Mouse (Mus musculus) heart, postnatal 0 days (tissue): ENCODE measurements around the gene Plb1. TPM values are rescaled to one million over a fixed set of nuclear protein-coding genes. Genes with fewer than 3 reads are reported as not detected.

ENCODE experiments used
- ATAC-seq: fragments of 200-750 bp; cut with Nextera tagmentation; 2 replicates; pipeline ENCODE4 v1.8.0; 2017; ENCODE audit warnings: low read depth, moderate number of reproducible peaks, moderate library complexity; ENCODE audit not compliant: insufficient read depth
- DNase-seq: peaks from one replicate; pipeline ENCODE4 v3.0.0-alpha.2; 2016; ENCODE audit warnings: low spot score
- H3K27ac ChIP-seq: fragments of 300-500 bp; sonication (generic); 2 replicates; pipeline ENCODE4 v1.5.1; 2014; ENCODE audit warnings: low read depth, mild to moderate bottlenecking
- H3K27me3 ChIP-seq: fragments of 300-500 bp; sonication (generic); 2 replicates; pipeline ENCODE4 v1.6.1; 2014; ENCODE audit warnings: low read length, mixed read lengths; ENCODE audit not compliant: control insufficient read depth, insufficient read depth
- H3K36me3 ChIP-seq: fragments of 300-500 bp; sonication (generic); replicated peaks from 2 replicates; pipeline ENCODE4 v1.6.1; 2014; ENCODE audit warnings: low read length, mixed read lengths; ENCODE audit not compliant: control insufficient read depth, insufficient read depth
- H3K4me1 ChIP-seq: fragments of 300-500 bp; sonication (generic); 2 replicates; pipeline ENCODE4 v1.6.1; 2014; ENCODE audit warnings: antibody characterized with exemption; ENCODE audit not compliant: control insufficient read depth, insufficient read depth
- H3K4me2 ChIP-seq: fragments of 300-500 bp; sonication (generic); 2 replicates; pipeline ENCODE4 v1.6.1; 2014; ENCODE audit warnings: low read depth, mild to moderate bottlenecking, low read length, moderate library complexity
- H3K4me3 ChIP-seq: fragments of 300-500 bp; sonication (generic); 2 replicates; pipeline ENCODE4 v1.5.1; 2014; ENCODE audit warnings: low read depth, low read length
- H3K9ac ChIP-seq: fragments of 300-500 bp; sonication (generic); replicated peaks from 2 replicates; pipeline ENCODE4 v1.6.1; 2014; ENCODE audit warnings: low read depth, low read length, mixed read lengths
- H3K9me3 ChIP-seq: fragments of 300-500 bp; sonication (generic); replicated peaks from 2 replicates; pipeline ENCODE4 v1.6.1; 2016; ENCODE audit warnings: low read length; ENCODE audit not compliant: control insufficient read depth
- CTCF ChIP-seq: IDR thresholded peaks from 2 replicates; pipeline ENCODE4 v1.5.1; 2016; ENCODE audit warnings: antibody characterized with exemption, control low read depth, low read depth
- EP300 ChIP-seq: IDR thresholded peaks from 2 replicates; pipeline ENCODE4 v1.6.1; 2016; ENCODE audit warnings: antibody characterized with exemption, low read depth
- WGBS: fragments of 180-500 bp; shearing (Covaris S2); extraction: QIAGEN DNeasy Blood & Tissue Kit; methylation state at CpG from one replicate; pipeline ENCODE4 v1.1.7; 2014; 5-methylcytosine and 5-hydroxymethylcytosine counted together
- polyA plus RNA-seq: library from polyadenylated mRNA; unstranded; fragments of >200 nt; fragmentation: Nextera tagmentation; extraction: Ambion mirVana; gene quantifications from 2 replicates; pipeline ENCODE4 v1.2.1, GENCODE M21; 2015
- total RNA-seq: library from RNA; depleted of rRNA; stranded (reverse); fragments of >200 nt; gene quantifications from 2 replicates; pipeline ENCODE4 v1.2.3, GENCODE M21; 2014; ENCODE audit warnings: low replicate concordance

The Plb1 gene
- total and polyA plus RNA-seq, 2 experiments from 2014 or later = 1.4 to 2.8 TPM

DNA sequence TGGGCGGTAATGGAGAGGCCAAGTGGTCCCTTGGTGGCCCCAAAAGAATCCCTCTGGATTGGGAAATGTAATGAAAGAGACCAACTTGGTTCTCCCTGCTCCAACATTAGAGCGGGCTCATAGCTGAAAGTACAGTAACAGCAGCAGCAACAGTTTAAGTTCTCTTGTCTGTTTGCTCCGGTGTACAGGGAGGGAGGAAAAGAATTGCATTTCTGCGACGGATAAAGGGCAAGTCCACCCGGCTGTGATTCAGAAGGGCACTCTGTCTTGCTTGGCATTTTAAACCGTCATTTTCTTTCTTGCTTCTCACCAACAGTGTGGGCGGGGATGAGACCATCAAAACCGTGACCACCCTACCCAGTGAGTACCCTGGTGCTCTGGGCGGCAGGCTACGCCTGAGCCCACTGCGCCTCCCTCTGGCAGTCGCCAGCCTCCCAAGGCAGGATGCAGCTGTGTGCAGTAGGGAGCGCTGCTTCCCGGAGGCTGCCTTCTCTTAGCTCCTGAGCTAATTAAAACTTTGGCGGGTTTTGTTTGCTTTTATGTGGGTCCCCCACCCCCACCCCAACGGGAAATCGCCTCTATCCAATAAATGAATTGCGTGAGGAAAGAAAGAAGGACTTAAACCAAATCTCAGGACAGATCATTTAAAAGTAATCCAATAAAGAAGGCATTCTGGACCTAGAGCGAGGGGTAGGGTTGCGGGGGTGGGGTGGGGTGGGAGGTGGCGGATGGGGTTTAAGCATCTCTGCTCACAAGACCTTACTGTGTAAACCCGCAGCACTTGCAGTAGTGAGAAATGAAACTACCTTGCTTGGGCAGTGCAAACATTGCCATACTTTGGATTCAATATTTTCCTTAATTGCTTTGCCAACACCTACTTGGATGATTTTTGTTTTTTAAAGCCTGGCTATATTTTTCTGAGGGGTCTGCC lies 70.7 kb downstream of the Plb1 start:
- TF ChIP-seq EP300 = no peak
- peak; percentile 93 for TF ChIP-seq CTCF
- H3K36me3 ChIP-seq = no peaks in the 10 kb centered on the region
- peak overlapping the region; percentile 68 for H3K4me2 ChIP-seq
- peak overlapping the region; percentile 35 for H3K4me3 ChIP-seq
- no peak overlapping the region for H3K9ac ChIP-seq
- H3K9me3 ChIP-seq = no peaks in the 10 kb centered on the region
- DNase-seq (peak; percentile 61), ATAC-seq (peak; percentile 76; the same call in 1 of the 2 replicates)
- H3K27ac ChIP-seq = no peak overlapping the region
- 11% methylated on average over 23 of the region's 23 CpGs for WGBS
- no peaks in the 10 kb centered on the region for H3K4me1 ChIP-seq
- H3K27me3 ChIP-seq = no peaks in the 10 kb centered on the region

DNA sequence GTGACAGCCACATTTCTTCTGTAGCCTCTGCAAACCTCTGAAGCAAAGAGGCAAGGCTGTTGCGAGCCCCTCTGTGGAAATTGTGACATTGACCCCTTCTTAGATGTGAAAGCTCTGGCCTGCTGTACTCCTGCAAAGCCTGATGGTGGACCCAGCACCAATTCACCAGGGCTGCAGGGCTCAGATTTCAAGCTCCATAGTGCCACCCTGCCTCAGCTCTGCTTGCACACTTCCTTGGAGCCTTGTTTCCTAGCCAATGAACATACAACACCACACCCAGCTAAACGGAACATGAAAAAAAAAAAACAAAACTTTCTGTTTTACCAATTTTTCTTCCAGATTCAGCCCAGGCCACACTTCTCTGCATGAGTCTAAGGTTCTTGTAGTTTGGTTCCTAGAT lies 74.6 kb downstream of the Plb1 start:
- DNase-seq (no peak), ATAC-seq (no peak)
- 59% methylated on average over 2 of the region's 2 CpGs for WGBS
- Histone ChIP-seq H3K9me3 (no peaks in the 10 kb centered on the region), H3K4me2 (no peak overlapping the region), H3K4me1 (no peaks in the 10 kb centered on the region), H3K4me3 (no peak overlapping the region), H3K36me3 (no peaks in the 10 kb centered on the region), H3K9ac (no peak overlapping the region), H3K27ac (no peak overlapping the region), H3K27me3 (no peaks in the 10 kb centered on the region)
- TF ChIP-seq EP300 (no peak), CTCF (no peak)

DNA sequence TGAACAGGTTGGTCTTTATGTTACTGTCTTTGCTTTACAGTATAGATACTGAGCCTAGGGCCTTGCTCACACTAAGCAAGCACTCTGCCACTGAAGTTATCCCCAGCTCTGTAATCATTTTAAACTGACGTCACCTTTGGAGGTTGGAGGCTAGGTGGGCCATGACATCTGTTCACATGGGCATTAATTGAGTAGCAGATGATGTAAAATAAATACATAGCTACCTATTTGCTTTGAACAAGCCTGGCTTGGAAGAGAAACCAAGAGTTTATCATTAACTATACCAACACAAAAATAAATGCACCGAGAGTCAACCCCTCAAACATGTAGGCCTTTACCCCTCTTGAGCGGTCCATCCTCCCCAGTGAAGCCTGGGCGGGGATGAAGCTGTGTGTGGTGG lies 76.1 kb downstream of the Plb1 start:
- no peak overlapping the region for H3K4me2 ChIP-seq
- WGBS = 89% methylated on average over 4 of the region's 4 CpGs
- no peaks in the 10 kb centered on the region for H3K36me3 ChIP-seq
- no peaks in the 10 kb centered on the region for H3K9me3 ChIP-seq
- ATAC-seq (no peak), DNase-seq (no peak)
- TF ChIP-seq CTCF = no peak
- TF ChIP-seq EP300 = no peak
- H3K4me1 ChIP-seq = no peaks in the 10 kb centered on the region
- H3K9ac ChIP-seq = no peak overlapping the region
- no peak overlapping the region for H3K27ac ChIP-seq
- H3K27me3 ChIP-seq = no peaks in the 10 kb centered on the region
- no peak overlapping the region for H3K4me3 ChIP-seq

DNA sequence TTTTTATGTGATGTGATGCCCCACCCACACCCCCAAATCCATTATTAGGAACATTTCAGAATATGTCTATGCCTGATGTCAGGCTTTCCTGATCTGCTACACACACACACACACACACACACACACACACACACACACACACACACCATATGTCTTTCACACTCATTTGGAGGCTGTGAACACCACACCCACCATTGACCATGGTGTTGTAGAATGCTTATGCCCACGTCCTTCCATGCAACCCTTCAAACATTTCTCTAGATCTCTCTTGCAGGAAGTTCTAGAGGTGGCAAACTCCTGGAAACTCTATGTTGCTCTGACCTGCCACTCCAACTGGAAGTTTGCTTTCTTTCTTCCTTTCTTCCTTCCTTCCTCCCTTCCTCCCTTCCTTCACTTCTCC lies 77.2 kb downstream of the Plb1 start:
- Histone ChIP-seq H3K4me1 (no peaks in the 10 kb centered on the region), H3K27ac (no peak overlapping the region), H3K36me3 (no peaks in the 10 kb centered on the region), H3K9ac (no peak overlapping the region), H3K4me3 (no peak overlapping the region), H3K4me2 (no peak overlapping the region), H3K9me3 (no peaks in the 10 kb centered on the region), H3K27me3 (no peaks in the 10 kb centered on the region)
- ATAC-seq = no peak
- WGBS = 82% methylated on average over 1 of the region's 1 CpGs
- no peak for DNase-seq
- TF ChIP-seq EP300 (no peak), CTCF (no peak)

DNA sequence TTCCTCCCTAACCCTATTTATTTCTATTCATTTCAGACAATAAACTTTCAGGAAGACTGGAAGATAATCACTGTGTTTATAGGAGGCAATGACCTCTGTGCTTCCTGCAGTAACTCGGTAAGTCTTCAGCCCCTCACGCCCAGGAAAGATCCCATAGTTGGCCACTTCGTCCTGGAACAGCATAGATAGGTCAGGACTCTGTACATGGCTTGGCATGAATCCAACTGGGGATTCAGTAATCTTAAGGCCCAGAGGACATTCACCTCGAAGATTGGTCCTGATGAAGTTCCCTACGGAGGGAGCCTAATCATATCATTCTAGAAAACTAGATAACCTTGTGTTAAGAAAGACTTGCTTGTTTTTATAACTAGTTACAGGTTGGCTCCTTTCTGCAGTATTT lies 78.3 kb downstream of the Plb1 start:
- H3K9ac ChIP-seq = no peak overlapping the region
- DNase-seq (no peak), ATAC-seq (no peak)
- WGBS = 56% methylated on average over 5 of the region's 5 CpGs
- H3K4me1 ChIP-seq = no peaks in the 10 kb centered on the region
- H3K36me3 ChIP-seq = no peaks in the 10 kb centered on the region
- H3K27me3 ChIP-seq = no peaks in the 10 kb centered on the region
- no peak overlapping the region for H3K4me3 ChIP-seq
- TF ChIP-seq EP300 (no peak), CTCF (no peak)
- H3K27ac ChIP-seq = no peak overlapping the region
- no peak overlapping the region for H3K4me2 ChIP-seq
- no peaks in the 10 kb centered on the region for H3K9me3 ChIP-seq
